Mouse (Mus musculus) bone marrow macrophage, adult 2 months (primary cell): ENCODE measurements at regions not wholly inside any gene's neighbourhood (a gene's known extent, or its start where the extent isn't known, plus 50 kb on each side); places are given as distances from the start of the nearest gene placed in this dataset.

Source experiments
- CTCF ChIP-seq: IDR thresholded peaks from 2 replicates; pipeline ENCODE4 v1.5.1; 2012; ENCODE audit warnings: low read depth, mild to moderate bottlenecking, low read length, moderate library complexity
- POLR2A ChIP-seq: IDR thresholded peaks from 2 replicates; pipeline ENCODE4 v1.6.1; 2012; ENCODE audit warnings: mild to moderate bottlenecking, low read depth, low read length, borderline replicate concordance

DNA sequence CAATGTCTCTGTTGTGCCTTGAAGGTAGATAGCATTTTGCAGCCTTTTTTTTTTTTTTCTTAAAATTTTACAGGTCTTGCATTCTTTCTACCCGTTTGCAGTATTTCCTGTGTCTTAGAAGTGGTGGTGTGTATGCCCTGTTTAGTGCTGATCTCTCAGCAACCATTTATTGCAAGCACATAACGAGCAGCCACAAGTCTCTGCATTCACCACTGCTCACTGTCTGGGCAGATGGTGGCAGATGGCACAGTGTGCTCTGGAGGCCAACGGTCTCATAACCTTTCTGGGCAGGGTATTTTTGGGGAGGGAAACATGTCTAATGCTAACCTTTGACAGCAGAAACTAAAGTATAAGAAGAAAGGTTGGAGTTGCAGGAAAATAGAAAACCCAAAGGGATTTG is 266.1 kb upstream of the Ptger4 start:
- TF ChIP-seq CTCF: no peak
- TF ChIP-seq POLR2A: no peak
